Mouse (Mus musculus): ENCODE data around the gene Ccn6. TPM values are rescaled to one million over a fixed set of nuclear protein-coding genes. Genes with fewer than 3 reads are reported as not detected.

Gene Ccn6
- polyA plus RNA-seq, 1 experiment from 2014 or later, result not detected

GRCm38 (mm10) chr10:39165632-39166115 is 2.1 kb upstream of the Ccn6 start:
- Histone ChIP-seq H3K27ac (ENCODE audit: low read depth, low read length) (peak overlapping the region; percentile 37; the same call in 1 of the 2 replicates), H3K27me3 (replicated peaks; ENCODE audit: control insufficient read depth, insufficient read depth, low read length) (no peaks in the 10 kb centered on the region), H3K4me2 (replicated peaks; ENCODE audit: low read depth) (0 out of 2 replicates have a peak overlapping the region, but pooled peaks have one; percentile 17), H3K9me3 (ENCODE audit: control insufficient read depth) (no peaks in the 10 kb centered on the region), H3K9ac (ENCODE audit: low read depth, low read length) (no peak overlapping the region), H3K4me1 (replicated peaks; ENCODE audit: control insufficient read depth, insufficient read depth, low read length) (no peaks in the 10 kb centered on the region), H3K4me3 (ENCODE audit: low read depth, low read length) (no peak overlapping the region), H3K36me3 (ENCODE audit: control insufficient read depth, insufficient read depth) (no peaks in the 10 kb centered on the region)
- TF ChIP-seq CTCF (IDR thresholded peaks at IDR 0.05; ENCODE audit: low read depth), result no peak
- WGBS, result 30% methylated on average over 11 of the region's 11 CpGs
- ATAC-seq, result no peak

- WGBS, result 28% methylated on average over 18 of the region's 18 CpGs
- Histone ChIP-seq H3K4me1 (replicated peaks; ENCODE audit: control insufficient read depth, insufficient read depth, low read length) (no peaks in the 10 kb centered on the region), H3K4me2 (replicated peaks; ENCODE audit: low read depth) (peak overlapping the region; percentile 43; the same call in 1 of the 2 replicates), H3K4me3 (ENCODE audit: low read depth, low read length) (no peak overlapping the region), H3K9me3 (ENCODE audit: control insufficient read depth) (no peaks in the 10 kb centered on the region), H3K27ac (ENCODE audit: low read depth, low read length) (no peak overlapping the region), H3K36me3 (ENCODE audit: control insufficient read depth, insufficient read depth) (no peaks in the 10 kb centered on the region), H3K9ac (ENCODE audit: low read depth, low read length) (no peak overlapping the region), H3K27me3 (replicated peaks; ENCODE audit: control insufficient read depth, insufficient read depth, low read length) (no peaks in the 10 kb centered on the region)
- no peak for ATAC-seq
- TF ChIP-seq CTCF (IDR thresholded peaks at IDR 0.05; ENCODE audit: low read depth), result no peak
Measured at GRCm38 (mm10) chr10:39162666-39163484, 719 bp downstream of the Ccn6 start.

- Histone ChIP-seq H3K27ac (ENCODE audit: low read depth, low read length) (no peak overlapping the region), H3K4me2 (replicated peaks; ENCODE audit: low read depth) (no peak overlapping the region), H3K9me3 (ENCODE audit: control insufficient read depth) (no peaks in the 10 kb centered on the region), H3K36me3 (ENCODE audit: control insufficient read depth, insufficient read depth) (no peaks in the 10 kb centered on the region), H3K4me3 (ENCODE audit: low read depth, low read length) (no peak overlapping the region), H3K27me3 (replicated peaks; ENCODE audit: control insufficient read depth, insufficient read depth, low read length) (no peaks in the 10 kb centered on the region), H3K4me1 (replicated peaks; ENCODE audit: control insufficient read depth, insufficient read depth, low read length) (no peaks in the 10 kb centered on the region), H3K9ac (ENCODE audit: low read depth, low read length) (no peak overlapping the region)
- WGBS, result 92% methylated on average over 1 of the region's 1 CpGs
- ATAC-seq, result no peak
- TF ChIP-seq CTCF (IDR thresholded peaks at IDR 0.05; ENCODE audit: low read depth), result no peak
Measured at GRCm38 (mm10) chr10:39161406-39161805, 2.2 kb downstream of the Ccn6 start.

- WGBS, result 65% methylated on average over 12 of the region's 12 CpGs
- Histone ChIP-seq H3K27ac (ENCODE audit: low read depth, low read length) (no peak overlapping the region), H3K4me1 (replicated peaks; ENCODE audit: control insufficient read depth, insufficient read depth, low read length) (no peaks in the 10 kb centered on the region), H3K9me3 (ENCODE audit: control insufficient read depth) (no peaks in the 10 kb centered on the region), H3K27me3 (replicated peaks; ENCODE audit: control insufficient read depth, insufficient read depth, low read length) (no peaks in the 10 kb centered on the region), H3K4me2 (replicated peaks; ENCODE audit: low read depth) (no peak overlapping the region), H3K36me3 (ENCODE audit: control insufficient read depth, insufficient read depth) (no peaks in the 10 kb centered on the region), H3K9ac (ENCODE audit: low read depth, low read length) (no peak overlapping the region), H3K4me3 (ENCODE audit: low read depth, low read length) (no peak overlapping the region)
- TF ChIP-seq CTCF (IDR thresholded peaks at IDR 0.05; ENCODE audit: low read depth), result 0 out of 2 replicates have a peak, but pooled peaks have one; percentile 26
- no peak for ATAC-seq
Measured at GRCm38 (mm10) chr10:39158306-39158705, 5.3 kb downstream of the Ccn6 start.

- ATAC-seq, result no peak
- WGBS, result 100% methylated on average over 1 of the region's 1 CpGs
- no peaks in the 10 kb centered on the region for H3K27me3 ChIP-seq (replicated peaks; ENCODE audit: control insufficient read depth, insufficient read depth, low read length)
- no peak for TF ChIP-seq CTCF (IDR thresholded peaks at IDR 0.05; ENCODE audit: low read depth)
- H3K4me1 ChIP-seq (replicated peaks; ENCODE audit: control insufficient read depth, insufficient read depth, low read length), result no peaks in the 10 kb centered on the region
- no peak overlapping the region for H3K9ac ChIP-seq (ENCODE audit: low read depth, low read length)
- no peaks in the 10 kb centered on the region for H3K9me3 ChIP-seq (ENCODE audit: control insufficient read depth)
- H3K36me3 ChIP-seq (ENCODE audit: control insufficient read depth, insufficient read depth), result no peaks in the 10 kb centered on the region
- no peak overlapping the region for H3K27ac ChIP-seq (ENCODE audit: low read depth, low read length)
- no peak overlapping the region for H3K4me3 ChIP-seq (ENCODE audit: low read depth, low read length)
- no peak overlapping the region for H3K4me2 ChIP-seq (replicated peaks; ENCODE audit: low read depth)
Measured at GRCm38 (mm10) chr10:39157321-39157720, 6.3 kb downstream of the Ccn6 start.

- no peaks in the 10 kb centered on the region for H3K27me3 ChIP-seq (replicated peaks; ENCODE audit: control insufficient read depth, insufficient read depth, low read length)
- H3K4me2 ChIP-seq (replicated peaks; ENCODE audit: low read depth), result no peak overlapping the region
- H3K4me1 ChIP-seq (replicated peaks; ENCODE audit: control insufficient read depth, insufficient read depth, low read length), result no peaks in the 10 kb centered on the region
- ATAC-seq, result no peak
- WGBS, result 86% methylated on average over 5 of the region's 5 CpGs
- H3K27ac ChIP-seq (ENCODE audit: low read depth, low read length), result no peak overlapping the region
- no peak overlapping the region for H3K4me3 ChIP-seq (ENCODE audit: low read depth, low read length)
- TF ChIP-seq CTCF (IDR thresholded peaks at IDR 0.05; ENCODE audit: low read depth), result no peak
- H3K9ac ChIP-seq (ENCODE audit: low read depth, low read length), result no peak overlapping the region
- H3K9me3 ChIP-seq (ENCODE audit: control insufficient read depth), result no peaks in the 10 kb centered on the region
- H3K36me3 ChIP-seq (ENCODE audit: control insufficient read depth, insufficient read depth), result no peaks in the 10 kb centered on the region
Measured at GRCm38 (mm10) chr10:39156719-39157118, 6.9 kb downstream of the Ccn6 start.

Measured in intestine, postnatal 0 days (tissue).